Mouse (Mus musculus) spleen, adult 12 weeks (tissue): ENCODE measurements around the gene Cfap45.
A peak's percentile ranks its signal among the peaks of the same experiment; 100 is the strongest.

Experiments used
- DNase-seq: peaks from one replicate; pipeline ENCODE4 v3.0.0; 2022; ENCODE audit warnings: low spot score

Gene Cfap45

DNA sequence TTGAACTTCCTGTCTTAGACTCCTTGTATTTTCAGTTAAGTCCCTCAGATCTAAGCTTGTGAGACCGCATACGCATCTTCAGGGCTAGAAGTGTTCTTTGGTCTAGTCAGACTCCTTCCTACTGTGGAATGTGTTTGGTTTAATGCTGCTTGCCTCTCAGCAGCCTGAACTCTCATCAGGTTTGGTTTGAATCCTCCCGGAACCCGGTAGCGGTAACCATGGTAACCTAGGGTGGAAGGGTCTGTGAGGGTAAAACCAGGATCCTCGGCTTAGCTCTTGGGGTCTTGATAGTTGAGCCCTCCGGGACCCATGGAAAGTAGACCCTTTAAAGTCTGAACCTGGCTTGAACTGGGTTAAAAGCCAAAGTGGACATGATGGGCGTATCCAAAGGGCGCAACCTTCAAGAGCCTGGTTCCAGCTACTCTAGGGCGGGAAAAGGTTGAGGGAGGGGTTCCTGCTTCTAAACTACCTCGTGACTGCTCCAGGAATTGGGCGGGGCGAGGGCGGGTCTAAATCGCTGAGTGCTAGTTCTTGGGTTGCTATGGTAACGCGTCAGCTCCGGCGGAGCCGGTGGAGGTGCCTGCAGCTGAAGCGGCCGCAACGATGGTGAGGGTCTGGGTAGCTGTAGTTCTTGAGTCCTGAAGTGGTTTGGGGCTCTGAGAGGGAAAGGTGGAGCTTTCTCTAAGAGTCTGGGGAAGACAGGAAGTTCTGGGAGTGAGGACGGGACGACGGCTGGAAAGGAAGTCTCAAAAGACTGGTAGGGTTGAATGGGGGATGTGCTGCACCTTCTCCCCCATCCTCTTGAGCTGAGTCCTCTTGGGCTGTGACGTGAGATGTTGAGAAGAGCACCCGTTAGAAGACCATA, at the start of gene Cfap45:
Gene Cfap45, plus strand, starts transcription at position 226 of the 865 bp plus-strand sequence.
- peak; percentile 42 for DNase-seq

DNA sequence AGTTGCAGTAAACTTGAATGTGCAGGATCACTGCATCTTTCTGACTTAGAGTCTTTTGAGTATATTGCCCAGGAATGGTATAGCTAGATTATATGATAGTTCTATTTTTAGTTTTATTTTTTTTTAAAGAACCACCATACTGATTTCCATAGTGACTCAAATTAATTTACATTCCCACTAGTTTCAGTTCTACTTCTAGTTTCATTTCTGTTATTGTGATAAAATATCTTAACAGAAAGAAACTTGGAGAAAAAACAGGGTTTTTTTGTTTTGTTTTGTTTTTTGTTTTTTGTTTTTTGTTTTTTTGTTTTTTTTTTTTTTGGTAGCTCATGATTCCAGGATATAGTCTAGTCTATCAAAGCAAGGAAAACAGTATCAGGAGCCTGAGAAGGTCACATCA, 47.7 kb upstream of the Cfap45 start:
- no peak for DNase-seq

DNA sequence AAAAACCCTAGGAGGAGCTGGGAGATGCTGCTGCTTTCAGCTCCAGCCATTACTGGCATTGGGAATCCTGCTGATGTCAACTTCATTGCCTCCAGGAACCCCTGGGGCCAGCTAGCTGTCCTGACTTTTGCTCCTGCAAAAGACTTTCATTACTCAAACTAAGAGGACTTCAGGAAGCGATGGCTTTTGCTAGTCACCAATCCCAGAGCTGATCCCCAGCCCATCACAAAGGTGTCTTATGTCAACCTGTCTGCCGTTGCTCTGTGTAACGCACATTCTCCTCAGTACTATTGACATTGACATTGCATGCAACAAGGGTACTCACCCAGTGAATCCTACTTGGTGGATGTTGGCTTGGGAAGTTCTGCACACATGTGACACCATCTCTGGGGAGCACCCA, 46.4 kb upstream of the Cfap45 start:
- no peak for DNase-seq

DNA sequence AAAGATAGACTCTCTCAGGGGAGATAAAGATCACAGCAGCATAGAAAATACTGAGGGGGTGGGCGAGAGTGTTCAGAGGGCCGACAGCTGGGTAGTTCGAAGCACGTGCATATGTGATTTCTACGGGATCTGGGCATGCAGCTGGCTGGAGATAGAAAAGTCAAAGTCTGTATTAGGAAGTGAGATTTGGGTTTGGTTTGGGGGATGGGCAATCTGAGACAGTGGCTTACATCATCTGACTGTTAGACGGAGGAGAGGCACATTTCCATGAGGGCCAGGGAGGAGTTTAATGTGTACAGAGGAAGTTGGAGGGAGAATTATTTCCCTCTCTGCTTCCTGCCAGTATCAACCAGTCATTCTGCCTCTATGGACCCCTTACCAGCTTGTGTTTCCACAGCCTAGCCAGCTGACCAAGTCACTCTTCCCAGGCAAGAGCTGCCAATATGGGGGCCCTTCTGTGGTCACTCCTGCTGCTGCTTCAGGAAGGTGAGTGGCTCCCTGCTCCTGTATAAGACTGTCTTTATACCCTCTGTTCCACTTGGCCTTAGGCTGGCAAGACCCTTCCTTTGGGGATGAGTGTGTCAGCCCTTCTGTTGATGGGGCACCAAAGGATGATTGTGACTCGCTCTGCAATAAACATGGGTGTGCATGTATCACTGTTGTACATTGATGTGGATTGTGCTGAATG, 45.4 kb upstream of the Cfap45 start, which contains the start of gene Slamf9:
Gene Slamf9, plus strand, starts transcription at position 305 of the 688 bp plus-strand sequence.
- DNase-seq = no peak

DNA sequence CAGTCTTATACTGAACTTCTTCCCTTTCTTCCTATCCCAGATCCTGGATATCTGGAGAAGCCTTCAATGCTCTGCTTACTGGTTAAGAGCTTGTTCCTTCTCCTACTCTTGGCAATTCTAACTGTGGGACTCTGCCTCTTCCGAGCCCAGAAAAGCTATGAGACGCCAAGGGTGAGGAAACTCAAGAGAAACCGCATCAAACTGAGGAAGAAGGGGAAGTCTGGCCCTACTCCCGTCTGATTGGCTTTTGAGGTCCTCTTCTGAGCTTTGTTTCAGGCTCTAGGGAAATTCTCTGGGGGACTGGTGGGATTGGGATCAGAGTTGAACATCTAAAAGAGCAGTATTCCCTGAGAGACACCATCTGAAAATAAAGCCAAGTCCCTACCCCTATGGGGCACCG, 42.6 kb upstream of the Cfap45 start:
- no peak for DNase-seq

DNA sequence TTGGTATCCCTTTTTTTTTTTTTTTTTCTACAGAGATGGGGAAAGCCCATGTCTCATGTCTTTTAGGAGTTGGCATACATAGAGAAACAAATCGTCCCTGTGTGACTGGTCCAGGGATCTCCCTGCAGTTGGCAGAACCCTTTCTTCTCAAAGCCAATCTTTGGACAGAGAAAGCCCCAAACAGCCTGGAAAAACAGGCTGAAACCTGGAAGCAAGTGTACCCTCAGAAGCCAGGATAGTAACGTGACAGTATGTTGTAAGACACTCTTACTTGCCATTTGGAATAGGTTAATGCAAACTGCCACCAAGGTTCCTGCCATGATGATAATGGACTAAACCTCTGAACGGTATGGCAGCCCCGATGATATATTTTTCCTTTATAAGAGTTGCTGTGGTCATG, 40.2 kb upstream of the Cfap45 start:
- DNase-seq = no peak

DNA sequence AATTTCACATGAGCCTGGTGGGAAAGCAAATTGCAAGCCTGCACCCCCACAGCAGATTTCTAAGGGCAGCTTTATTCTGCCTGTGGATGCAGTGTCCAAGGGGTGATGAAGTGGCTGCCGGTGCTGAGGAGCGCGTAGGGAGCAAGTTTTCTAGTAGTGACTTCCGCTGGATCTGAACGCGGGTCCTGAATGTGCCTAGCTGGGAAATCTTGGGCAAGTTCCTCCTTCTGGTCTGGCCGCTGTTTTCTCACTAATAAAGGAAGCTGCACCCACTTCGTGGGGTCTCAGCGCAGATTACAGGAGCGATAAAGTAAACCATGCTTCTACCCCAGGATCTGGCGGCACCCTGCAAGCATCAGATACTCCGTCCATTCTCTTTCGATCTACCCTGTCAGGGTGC, 39.5 kb upstream of the Cfap45 start:
- no peak for DNase-seq

DNA sequence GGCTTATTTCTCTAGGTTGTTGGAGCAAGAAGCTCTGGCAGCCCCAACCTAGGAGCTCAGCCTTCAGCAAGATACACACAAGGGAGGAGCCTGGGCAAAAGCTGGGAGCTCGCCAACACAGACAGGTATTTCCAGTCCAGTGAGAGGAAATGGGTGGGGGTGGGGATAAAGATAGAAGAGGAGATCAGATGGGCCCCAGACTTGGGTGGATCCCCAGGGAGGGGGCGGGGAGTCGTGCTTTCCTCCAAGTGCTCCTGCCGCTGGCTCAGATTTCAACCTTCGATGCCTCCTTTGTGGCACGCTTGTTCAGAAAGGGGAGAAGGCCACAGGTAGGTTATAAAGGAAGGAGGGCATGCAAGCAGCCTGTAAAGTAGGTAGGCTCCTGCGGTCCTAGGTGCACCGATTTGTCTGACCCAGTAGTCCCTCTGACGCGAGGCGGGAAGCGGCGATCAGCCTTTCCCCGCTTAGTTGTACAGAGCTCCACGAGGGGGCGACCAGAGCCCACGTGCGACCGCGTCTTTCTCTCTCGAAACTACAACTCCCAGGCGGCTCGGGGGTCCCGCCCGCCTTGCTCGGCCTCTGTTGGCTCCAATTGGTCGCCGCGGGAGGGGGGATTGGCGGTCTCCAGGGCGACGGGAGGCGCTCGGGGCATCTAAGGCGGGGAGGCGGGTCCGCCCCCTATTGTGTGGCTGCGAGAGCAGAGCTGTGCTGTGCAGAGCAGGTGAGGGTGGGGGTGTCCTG, 38.9 kb upstream of the Cfap45 start, which contains the start of gene Igsf9:
Gene Igsf9, plus strand, starts transcription at position 249 of the 741 bp plus-strand sequence.
- peak; percentile 63 for DNase-seq

DNA sequence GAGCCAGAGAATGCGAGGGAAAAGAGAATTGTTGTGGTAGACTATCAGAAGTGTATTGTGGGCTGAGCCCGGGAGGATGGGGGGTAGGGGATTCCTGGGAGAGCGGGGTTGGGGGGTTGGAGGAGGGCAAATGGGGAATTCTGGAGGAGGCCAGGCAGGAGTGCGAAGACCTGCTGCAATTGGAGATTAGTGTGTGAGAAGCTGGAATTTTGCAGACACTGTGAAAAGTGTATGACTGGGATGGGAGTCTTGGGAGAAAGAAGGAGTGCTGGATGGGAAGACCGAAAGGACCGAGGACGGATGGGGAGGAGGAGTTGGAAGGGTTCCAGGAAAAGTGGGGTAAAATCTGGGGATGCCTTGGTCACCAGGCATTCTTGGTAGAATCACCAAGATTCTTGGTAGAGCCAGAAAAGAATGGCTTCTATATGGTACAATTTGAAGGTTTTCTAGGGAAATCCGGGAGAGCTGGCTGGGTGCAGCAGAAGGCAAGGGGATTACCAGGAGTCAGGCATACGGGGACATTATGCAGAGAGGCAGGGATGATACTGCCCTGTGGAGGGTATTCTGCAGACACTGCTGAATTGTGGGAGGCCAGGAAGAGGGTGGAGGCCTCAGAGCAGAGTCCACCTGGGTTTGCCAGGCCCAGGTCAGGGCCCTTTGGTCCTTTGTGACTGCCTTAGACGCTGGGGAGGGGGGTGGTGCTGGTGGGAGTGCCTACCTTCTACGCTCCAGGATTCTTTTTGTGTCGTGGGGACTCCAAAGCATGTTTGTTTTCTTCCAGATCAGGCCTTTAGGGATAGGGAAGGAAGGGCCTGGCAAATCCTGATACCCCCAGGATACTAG, 37.9 kb upstream of the Cfap45 start:
- DNase-seq = no peak

DNA sequence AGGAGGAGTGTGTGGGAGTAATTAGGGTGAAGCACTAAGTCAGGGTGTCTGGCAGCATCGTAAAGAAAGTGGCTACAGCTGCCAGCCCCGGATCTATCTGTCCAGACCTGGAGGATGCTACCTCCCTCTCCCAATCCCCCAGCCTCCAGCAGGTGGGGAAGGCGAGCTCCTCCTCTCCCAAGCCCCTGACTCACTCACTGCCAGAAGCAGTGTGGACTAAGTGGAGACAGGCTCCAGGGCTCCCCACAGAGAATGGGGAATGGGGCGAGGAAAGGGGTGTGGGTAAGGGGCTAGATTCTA, 37.3 kb upstream of the Cfap45 start:
- no peak for DNase-seq

DNA sequence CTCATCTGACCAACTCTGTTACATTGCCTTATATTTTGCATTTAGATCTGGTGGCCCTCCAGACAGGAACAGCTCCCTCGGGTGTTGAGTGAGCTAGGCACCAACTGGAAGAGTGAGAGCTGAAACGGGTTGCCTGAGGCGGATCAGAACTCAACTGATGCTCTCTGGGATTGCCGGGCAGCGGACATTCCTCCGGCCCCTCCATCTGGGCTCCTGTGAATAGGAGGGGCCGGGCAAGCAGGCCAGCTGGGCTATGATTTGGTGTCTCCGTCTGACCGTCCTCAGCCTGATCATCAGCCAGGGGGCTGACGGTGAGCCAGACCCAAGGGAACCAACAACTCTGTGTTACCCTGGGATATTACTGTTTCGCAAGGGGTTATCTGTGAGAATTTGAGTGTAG, 36.4 kb upstream of the Cfap45 start:
- DNase-seq = no peak

DNA sequence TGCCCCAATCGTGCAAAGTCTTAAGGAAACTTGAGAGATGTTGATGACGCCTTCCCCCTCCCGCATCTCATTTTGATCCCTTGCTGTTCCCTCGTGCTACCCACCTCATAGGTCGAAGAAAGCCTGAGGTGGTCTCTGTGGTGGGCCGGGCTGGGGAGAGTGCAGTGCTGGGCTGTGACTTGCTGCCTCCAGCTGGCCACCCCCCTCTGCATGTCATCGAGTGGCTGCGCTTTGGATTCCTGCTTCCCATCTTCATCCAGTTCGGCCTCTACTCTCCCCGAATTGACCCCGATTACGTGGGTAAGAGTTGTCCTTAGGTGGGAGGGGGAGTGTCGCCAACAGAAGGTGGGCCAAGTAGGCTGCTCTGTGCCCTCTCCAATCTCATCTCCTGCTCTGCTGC, 35.9 kb upstream of the Cfap45 start:
- no peak for DNase-seq

DNA sequence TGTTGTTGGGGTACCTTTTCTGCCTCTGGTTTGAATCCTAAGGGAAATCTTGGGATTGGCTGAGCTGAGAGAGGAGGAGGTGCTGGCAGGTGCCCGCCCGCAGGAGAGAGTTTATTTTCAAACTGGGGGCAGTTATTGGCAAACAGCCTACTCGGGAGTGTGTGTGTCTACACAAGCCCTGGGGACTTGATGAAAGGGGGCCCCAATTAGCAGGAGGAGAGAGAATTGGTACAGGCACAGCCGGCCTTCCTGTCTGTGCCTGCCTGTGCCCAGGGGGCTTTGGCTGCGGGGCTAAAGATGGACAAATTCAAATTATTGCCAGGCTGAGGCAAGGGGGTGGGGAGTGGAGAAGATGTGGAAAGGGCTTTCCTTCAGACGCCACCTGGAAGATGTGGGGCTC, 34.8 kb upstream of the Cfap45 start:
- DNase-seq = no peak

DNA sequence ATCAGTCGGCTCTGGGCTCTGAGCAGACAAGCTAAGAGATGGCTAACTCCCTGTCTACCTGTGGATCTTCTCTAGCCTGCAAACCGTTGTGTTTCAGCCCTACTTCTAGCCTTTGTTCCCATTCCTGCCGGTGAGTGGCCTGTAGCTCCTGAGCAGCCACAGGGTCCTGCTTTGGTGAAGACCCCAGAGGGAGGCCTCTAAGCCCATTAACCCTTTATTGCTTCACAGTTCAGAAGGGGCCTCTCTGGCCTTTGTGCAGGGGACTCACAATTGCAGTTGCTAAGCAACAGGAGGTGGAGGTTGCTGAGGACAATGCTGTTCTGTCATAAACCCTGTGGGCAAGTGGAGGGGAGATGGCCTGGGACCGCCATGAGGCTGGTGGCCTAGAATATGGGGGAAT, 34.4 kb upstream of the Cfap45 start:
- no peak for DNase-seq

DNA sequence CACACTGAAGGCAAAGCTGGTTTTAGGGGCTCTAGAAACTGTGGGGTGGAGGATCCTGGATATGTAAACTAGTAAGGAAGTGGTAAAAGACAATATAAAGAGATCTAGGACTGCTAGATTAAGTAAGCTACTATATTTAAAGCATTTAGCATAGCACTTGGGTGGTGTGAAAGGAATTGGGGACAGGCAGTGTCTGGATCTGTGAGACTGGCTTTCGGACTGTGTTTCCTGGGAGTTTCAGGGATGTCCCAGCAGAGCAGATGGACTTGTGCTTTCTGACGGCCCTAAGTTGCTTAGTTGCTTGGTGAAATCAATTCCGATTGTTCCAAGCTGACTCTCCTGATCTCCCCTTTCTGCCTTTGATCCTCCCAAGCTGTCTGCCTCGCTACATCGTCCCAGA, 34.0 kb upstream of the Cfap45 start:
- no peak for DNase-seq

DNA sequence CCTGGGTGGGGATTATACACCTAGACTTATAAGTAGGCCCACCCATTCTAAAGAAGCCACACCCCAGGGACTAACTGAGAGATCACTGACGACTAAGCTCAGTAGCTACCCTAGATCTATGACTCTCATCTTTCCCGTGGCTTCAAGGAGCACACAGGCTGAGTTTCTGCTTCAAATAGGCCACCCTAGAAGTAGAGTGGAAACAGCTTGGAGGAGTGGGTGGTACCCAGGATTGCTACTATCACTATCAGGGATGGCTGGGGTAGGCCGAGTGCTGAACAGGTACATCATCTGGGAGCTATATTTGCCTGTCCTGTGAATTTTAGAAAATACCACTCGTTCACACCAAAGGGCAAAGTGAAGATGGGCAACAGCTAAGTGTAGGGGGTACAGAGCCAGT, 32.7 kb upstream of the Cfap45 start:
- DNase-seq = no peak

DNA sequence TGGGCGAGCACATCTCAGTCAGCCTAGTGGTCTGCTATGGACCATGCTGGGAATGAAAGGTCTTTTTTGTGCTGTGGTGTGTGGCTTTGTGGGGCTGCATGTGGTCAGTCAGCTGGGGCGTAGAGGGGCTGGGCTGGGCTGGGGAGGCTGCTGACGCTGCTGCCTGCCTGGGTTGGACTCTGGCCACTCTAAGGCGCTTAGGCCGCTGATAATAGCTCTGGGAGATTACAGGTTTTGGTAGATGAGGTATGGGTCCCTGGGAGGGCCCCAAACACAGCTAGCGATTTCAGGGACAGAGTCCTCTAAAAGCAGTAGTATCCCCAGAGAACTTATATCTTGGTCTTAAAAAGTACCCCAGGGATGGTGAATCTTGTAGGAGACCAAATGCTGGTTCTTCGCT, 31.8 kb upstream of the Cfap45 start:
- no peak for DNase-seq

DNA sequence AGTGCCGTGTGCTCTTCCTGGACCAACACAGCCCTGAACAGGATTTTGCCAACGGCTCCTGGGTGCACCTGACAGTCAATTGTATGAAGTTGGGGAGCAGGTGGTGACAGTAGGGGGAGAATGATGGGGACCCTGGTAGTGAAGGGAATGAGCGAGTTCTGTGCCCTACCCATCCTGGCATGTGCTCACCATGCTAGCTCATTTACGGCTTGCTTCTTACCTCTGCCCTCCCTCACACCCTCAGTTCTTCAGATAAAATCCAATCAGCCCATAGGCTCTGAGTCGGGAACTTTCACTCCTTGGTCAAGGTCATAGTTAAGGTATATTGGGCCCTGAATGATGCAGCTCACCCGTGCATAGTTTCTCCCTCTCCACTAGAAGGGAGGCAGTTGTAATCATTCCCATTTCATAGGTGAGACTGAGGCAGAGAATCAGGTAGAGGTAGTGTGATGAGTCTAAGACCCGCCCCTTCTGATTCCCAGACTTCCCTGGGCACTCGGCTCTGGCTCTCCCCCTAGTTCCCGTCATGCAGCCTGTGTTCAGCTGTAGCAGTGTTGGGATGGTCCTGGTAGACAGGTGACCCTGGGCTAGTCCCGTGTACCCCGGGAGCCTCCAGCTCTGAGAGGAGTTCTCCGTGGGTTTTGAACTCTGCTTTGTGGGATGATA, 30.9 kb upstream of the Cfap45 start:
- DNase-seq = no peak

DNA sequence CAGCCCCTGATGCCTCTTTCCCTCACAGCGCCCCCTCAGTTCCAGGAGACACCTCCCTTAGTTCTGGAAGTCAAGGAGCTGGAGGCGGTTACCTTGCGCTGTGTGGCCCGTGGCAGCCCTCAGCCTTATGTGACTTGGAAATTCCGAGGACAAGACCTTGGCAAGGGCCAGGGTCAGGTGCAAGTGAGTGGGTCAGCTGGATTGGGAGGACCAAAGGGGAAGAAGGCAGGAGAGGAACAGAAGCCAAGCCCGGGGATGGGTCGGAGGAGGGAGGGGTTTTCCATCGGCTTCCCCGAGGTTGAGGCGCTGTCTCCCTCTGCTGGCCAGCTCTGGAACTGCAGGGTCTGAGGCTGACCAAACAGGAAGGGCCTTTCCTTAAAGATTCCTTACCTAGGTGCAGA, 30.3 kb upstream of the Cfap45 start:
- peak; percentile 60 for DNase-seq

DNA sequence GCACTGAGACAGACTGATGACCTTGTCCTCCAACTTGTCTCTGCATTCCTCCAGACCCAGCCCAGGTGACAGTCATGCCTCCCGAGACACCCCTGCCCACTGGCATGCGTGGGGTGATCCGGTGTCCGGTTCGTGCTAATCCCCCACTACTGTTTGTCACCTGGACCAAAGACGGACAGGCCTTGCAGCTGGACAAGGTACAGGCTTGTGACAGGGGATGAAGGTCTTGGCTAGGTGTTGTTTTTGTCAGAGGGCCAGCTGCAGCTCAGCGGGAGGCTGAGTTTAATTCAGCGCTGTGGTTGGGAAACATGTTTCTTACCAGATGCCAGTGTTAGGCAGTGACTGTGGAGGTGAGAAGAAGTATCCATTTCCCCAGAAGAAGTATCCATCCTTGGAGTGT, 28.6 kb upstream of the Cfap45 start:
- DNase-seq = no peak

DNA sequence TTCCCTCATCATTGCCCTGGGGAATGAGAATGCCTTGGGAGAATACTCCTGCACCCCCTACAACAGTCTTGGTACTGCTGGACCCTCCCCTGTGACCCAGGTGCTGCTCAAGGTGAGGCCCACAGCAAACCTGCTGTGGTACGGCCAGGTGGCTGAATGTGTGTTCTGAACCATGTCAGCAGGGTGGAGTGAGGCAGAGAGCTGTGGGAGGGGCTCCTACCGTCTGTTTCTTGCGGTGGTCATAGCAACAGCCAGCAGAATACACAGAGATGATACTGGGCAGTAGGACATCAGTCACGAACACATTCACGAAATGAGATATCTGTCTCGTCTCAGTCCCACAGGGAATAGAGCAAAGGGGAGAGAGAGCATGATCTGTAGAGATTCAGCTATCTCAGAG, 27.1 kb upstream of the Cfap45 start:
- DNase-seq = no peak
